Mouse (Mus musculus): ENCODE results near the gene Wdr92.

DNA sequence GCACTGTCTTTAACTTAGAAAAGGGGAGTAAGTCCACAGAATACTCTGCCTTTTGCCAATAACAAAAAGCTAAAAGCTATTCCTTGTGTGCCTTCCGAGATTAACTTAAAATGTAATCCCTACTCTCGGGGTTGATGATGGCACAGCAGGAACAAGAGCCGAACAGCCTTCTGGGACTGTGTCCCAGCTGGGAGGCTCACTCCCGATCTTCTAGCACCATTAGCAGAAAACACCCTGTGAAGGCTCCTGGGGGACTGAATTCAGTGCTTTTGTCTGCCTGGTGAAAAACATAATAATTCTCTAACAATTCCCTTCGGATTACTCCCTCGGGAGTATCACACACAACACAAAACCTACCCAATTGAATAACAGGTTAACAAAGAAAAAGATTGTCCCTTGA lies 46.3 kb upstream of the Wdr92 start:
- TF ChIP-seq CTCF (IDR thresholded peaks at IDR 0.05; ENCODE audit: low read depth, low read length) (no peak), POLR2A (IDR thresholded peaks at IDR 0.05; ENCODE audit: insufficient read depth, low read length) (no peak), EP300 (IDR thresholded peaks at IDR 0.05; ENCODE audit: insufficient read depth, low read depth, low read length) (no peak)
